Mouse (Mus musculus): ENCODE results near the gene Traf7. TPM values are rescaled to one million over a fixed set of nuclear protein-coding genes. Genes with fewer than 3 reads are reported as not detected.

Gene Traf7
- total and polyA plus RNA-seq, 3 experiments, result 41.9 to 93.4 (median 46.5) TPM

DNA sequence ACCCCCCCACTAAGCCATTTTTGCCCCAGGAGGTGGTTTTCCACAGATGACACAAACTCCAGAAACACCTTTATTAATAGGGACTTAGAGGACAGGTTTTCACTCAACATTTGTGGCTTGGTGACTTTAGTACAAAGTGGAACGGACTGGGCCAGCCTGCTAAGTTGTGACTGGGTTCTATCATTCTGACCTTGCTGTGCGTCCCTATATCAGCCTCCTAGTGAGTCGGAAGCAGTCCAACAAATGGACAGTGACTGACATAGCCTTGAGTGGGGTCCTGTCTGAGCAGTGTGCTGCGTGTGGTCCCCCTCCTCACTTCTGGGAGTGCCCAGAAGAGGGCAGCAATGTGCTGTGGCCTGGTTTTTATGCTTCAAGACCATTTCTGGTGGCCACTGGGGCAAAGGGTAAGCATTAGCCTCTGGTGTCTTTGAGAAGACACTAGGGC lies 1.3 kb upstream of the Traf7 start:
- Histone ChIP-seq H3K27me3 (ENCODE audit: control insufficient read depth, insufficient read depth, low read length) (no peaks in the 10 kb centered on the region), H3K4me3 (peak overlapping the region; percentile 65), H3K4me1 (ENCODE audit: control insufficient read depth, insufficient read depth, low read length) (peaks cover 18% of the 10 kb centered on the region), H3K36me3 (ENCODE audit: control insufficient read depth, insufficient read depth, low read length) (no peaks in the 10 kb centered on the region; the same call in 1 of the 2 replicates), H3K27ac (no peak overlapping the region; the same call in 1 of the 2 replicates), H3K79me2 (replicated peaks; ENCODE audit: control insufficient read depth, insufficient read depth, low read length) (peaks cover 5% of the 10 kb centered on the region), H3K9ac (ENCODE audit: low read depth, low read length) (0 out of 2 replicates have a peak overlapping the region, but pooled peaks have one; percentile 5)
- peak; percentile 49 to 69 for DNase-seq
- 8% methylated on average over 4 of the region's 4 CpGs for WGBS
- intact Hi-C loops (cut with DNase I), result loop anchor here (5.0 kb wide), 2 partner anchors 52 to 123 kb away; partner anchors contain the start of genes Mlst8 and Slc9a3r2
- peak; percentile 53; the same call in 1 of the 2 replicates for TF ChIP-seq EP300 (IDR thresholded peaks at IDR 0.05; ENCODE audit: insufficient read depth, low read depth, low read length)
- TF ChIP-seq CTCF (IDR thresholded peaks at IDR 0.05), result peak; percentile 90
- no peak for TF ChIP-seq POLR2A (IDR thresholded peaks at IDR 0.05; ENCODE audit: insufficient read depth, low read depth, low read length)

DNA sequence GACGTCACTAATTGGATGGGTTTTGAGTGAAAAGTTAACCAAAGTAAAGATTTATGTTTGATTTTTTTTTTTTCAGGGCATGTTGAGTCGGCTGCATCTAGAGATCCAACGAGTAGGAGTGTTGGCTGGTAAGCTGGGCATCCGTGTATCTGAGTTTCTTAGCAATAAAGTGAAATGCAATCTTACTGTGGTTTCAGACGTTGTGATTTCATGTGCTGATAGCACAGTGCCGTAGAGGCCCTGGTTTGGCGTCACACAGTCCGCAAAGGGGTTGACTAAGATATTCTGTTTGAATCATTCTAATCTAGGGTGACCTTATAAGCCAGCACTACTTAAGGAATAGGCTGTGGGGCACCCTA lies 801 bp upstream of the Traf7 start:
- H3K36me3 ChIP-seq (ENCODE audit: control insufficient read depth, insufficient read depth, low read length), result no peaks in the 10 kb centered on the region; the same call in 1 of the 2 replicates
- no peak for DNase-seq
- H3K27me3 ChIP-seq (ENCODE audit: control insufficient read depth, insufficient read depth, low read length), result no peaks in the 10 kb centered on the region
- intact Hi-C loops (cut with DNase I), result loop anchor here (1.0 to 5.0 kb wide), 3 partner anchors 21 to 124 kb away; partner anchors contain the start of genes Mlst8, Pkd1 and Slc9a3r2
- WGBS, result under 1% methylated on average over 8 of the region's 8 CpGs
- peaks cover 18% of the 10 kb centered on the region for H3K4me1 ChIP-seq (ENCODE audit: control insufficient read depth, insufficient read depth, low read length)
- H3K79me2 ChIP-seq (replicated peaks; ENCODE audit: control insufficient read depth, insufficient read depth, low read length), result peaks cover 5% of the 10 kb centered on the region
- no peak for TF ChIP-seq EP300 (IDR thresholded peaks at IDR 0.05; ENCODE audit: insufficient read depth, low read depth, low read length)
- peak overlapping the region; percentile 65 for H3K4me3 ChIP-seq
- peak overlapping the region; percentile 77 for H3K9ac ChIP-seq (ENCODE audit: low read depth, low read length)
- H3K27ac ChIP-seq, result peak overlapping the region; percentile 59

DNA sequence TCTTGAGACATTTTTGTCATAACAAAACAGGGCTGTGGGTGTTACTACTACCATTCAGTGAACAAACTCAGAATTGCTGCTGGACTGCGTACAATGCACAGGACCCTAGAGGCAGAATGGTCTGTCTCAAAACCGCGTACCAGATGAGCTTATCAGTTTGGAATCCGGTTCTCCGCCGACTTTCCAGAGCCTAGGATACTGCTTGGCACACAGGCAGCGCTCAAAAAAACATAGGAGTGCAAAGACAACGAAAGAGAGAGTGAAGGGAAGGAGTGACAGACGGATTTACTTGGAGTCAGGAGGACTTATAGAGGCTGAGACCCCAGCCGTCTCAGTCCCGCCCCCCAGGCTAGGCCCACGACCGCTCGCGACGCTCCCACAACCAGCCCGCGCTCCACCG lies 423 bp downstream of the Traf7 start:
- intact Hi-C loops (cut with DNase I), result loop anchor here (5.0 kb wide), 2 partner anchors 50 to 125 kb away; partner anchors contain the start of genes Mlst8 and Slc9a3r2

DNA sequence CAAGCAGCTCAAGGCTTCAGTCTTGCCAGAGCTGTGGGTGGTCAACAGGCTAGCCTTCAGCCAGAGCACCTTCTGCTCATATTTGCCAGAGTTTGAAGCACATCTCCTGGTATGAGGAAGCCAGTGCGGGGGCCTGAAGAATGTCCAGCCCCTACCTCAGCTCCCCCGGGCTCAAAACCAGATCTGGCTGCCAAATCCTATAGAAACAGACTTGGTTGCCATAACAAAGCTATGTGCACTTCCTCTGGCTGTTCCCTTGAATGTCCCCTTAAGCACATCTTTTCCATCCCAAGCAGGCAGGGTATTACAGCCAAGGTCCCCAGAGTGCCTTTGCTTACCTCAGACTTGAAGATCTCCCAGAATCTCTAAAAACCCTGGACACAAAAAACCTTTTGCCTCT lies 3.0 kb downstream of the Traf7 start:
- Histone ChIP-seq H3K79me2 (replicated peaks; ENCODE audit: control insufficient read depth, insufficient read depth, low read length) (peaks cover 5% of the 10 kb centered on the region), H3K36me3 (ENCODE audit: control insufficient read depth, insufficient read depth, low read length) (no peaks in the 10 kb centered on the region; the same call in 1 of the 2 replicates), H3K27ac (no peak overlapping the region), H3K4me3 (no peak overlapping the region), H3K27me3 (ENCODE audit: control insufficient read depth, insufficient read depth, low read length) (no peaks in the 10 kb centered on the region), H3K9ac (ENCODE audit: low read depth, low read length) (no peak overlapping the region), H3K4me1 (ENCODE audit: control insufficient read depth, insufficient read depth, low read length) (peaks cover 14% of the 10 kb centered on the region)
- DNase-seq, result no peak
- TF ChIP-seq POLR2A (IDR thresholded peaks at IDR 0.05; ENCODE audit: insufficient read depth, low read depth, low read length) (no peak), EP300 (IDR thresholded peaks at IDR 0.05; ENCODE audit: insufficient read depth, low read depth, low read length) (no peak), CTCF (IDR thresholded peaks at IDR 0.05) (no peak)
- 46% methylated on average over 2 of the region's 2 CpGs for WGBS
- intact Hi-C loops (cut with DNase I), result loop anchor here (5.0 kb wide), 2 partner anchors 47 to 128 kb away; partner anchors contain the start of genes Mlst8 and Slc9a3r2

More for the DNA sequence above, 423 bp downstream of the Traf7 start:
- TF ChIP-seq EP300 (IDR thresholded peaks at IDR 0.05; ENCODE audit: insufficient read depth, low read depth, low read length) (no peak), CTCF (IDR thresholded peaks at IDR 0.05) (no peak), POLR2A (IDR thresholded peaks at IDR 0.05; ENCODE audit: insufficient read depth, low read depth, low read length) (no peak)
- Histone ChIP-seq H3K4me3 (peak overlapping the region; percentile 87), H3K4me1 (ENCODE audit: control insufficient read depth, insufficient read depth, low read length) (peaks cover 16% of the 10 kb centered on the region), H3K27me3 (ENCODE audit: control insufficient read depth, insufficient read depth, low read length) (no peaks in the 10 kb centered on the region), H3K36me3 (ENCODE audit: control insufficient read depth, insufficient read depth, low read length) (no peaks in the 10 kb centered on the region; the same call in 1 of the 2 replicates), H3K27ac (peak overlapping the region; percentile 79), H3K9ac (ENCODE audit: low read depth, low read length) (peak overlapping the region; percentile 96), H3K79me2 (replicated peaks; ENCODE audit: control insufficient read depth, insufficient read depth, low read length) (peaks cover 5% of the 10 kb centered on the region)
- under 1% methylated on average over 19 of the region's 19 CpGs for WGBS
- DNase-seq, result no peak

DNA sequence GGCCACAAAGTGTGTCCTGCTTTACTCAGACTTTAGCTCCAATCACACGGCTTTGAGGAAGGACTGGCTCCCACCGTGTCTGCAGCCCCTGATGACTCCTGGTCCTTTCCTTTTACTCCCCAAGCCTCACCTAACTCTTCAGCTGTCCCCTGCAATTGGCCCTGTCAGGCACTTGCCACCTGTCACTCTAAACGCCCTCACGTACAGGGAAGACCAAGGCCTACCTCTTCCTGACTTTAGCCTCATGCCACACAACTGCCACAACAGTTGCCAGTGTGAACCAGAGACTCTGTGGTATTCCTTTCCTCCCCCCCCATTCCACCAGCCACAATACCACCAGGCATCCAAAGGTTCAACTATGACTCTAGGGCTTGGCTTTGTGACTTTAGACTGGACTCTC lies 7.3 kb downstream of the Traf7 start:
- 74% methylated on average over 4 of the region's 4 CpGs for WGBS
- DNase-seq, result no peak
- Histone ChIP-seq H3K27me3 (ENCODE audit: control insufficient read depth, insufficient read depth, low read length) (no peaks in the 10 kb centered on the region), H3K9ac (ENCODE audit: low read depth, low read length) (no peak overlapping the region), H3K27ac (no peak overlapping the region), H3K36me3 (ENCODE audit: control insufficient read depth, insufficient read depth, low read length) (no peaks in the 10 kb centered on the region), H3K4me3 (no peak overlapping the region), H3K4me1 (ENCODE audit: control insufficient read depth, insufficient read depth, low read length) (peaks cover 4% of the 10 kb centered on the region), H3K79me2 (replicated peaks; ENCODE audit: control insufficient read depth, insufficient read depth, low read length) (no peaks in the 10 kb centered on the region; the same call in 1 of the 2 replicates)
- intact Hi-C loops (cut with DNase I), result no loop called here
- TF ChIP-seq CTCF (IDR thresholded peaks at IDR 0.05) (no peak), POLR2A (IDR thresholded peaks at IDR 0.05; ENCODE audit: insufficient read depth, low read depth, low read length) (no peak), EP300 (IDR thresholded peaks at IDR 0.05; ENCODE audit: insufficient read depth, low read depth, low read length) (no peak)
